Mouse (Mus musculus) thymus, postnatal 25 days (tissue): ENCODE measurements around the gene Gbf1.

Experiments
- DNase-seq: peaks from one replicate; pipeline ENCODE4 v3.0.0; 2022

Gene Gbf1

GRCm38 (mm10) chr19:46318586-46319378 is 166.5 kb downstream of the Gbf1 start:
- no peak for DNase-seq

- DNase-seq = no peak
Observed at GRCm38 (mm10) chr19:46320076-46320785, 167.9 kb downstream of the Gbf1 start.

GRCm38 (mm10) chr19:46321101-46321943 is 169.0 kb downstream of the Gbf1 start:
- DNase-seq = peak; percentile 73

- DNase-seq = no peak
Observed at GRCm38 (mm10) chr19:46322144-46322995, 170.1 kb downstream of the Gbf1 start.

GRCm38 (mm10) chr19:46322996-46323572 is 170.8 kb downstream of the Gbf1 start:
- DNase-seq = no peak

GRCm38 (mm10) chr19:46323716-46324115 is 171.4 kb downstream of the Gbf1 start:
- DNase-seq = no peak

- DNase-seq = no peak
Observed at GRCm38 (mm10) chr19:46324366-46324765, 172.1 kb downstream of the Gbf1 start.

- no peak for DNase-seq
Observed at GRCm38 (mm10) chr19:46324918-46325317, 172.6 kb downstream of the Gbf1 start.

- DNase-seq = no peak
Observed at GRCm38 (mm10) chr19:46326019-46326755, 173.9 kb downstream of the Gbf1 start.

- peak; percentile 40 for DNase-seq
Observed at GRCm38 (mm10) chr19:46326756-46327305, 174.5 kb downstream of the Gbf1 start, which contains the start of gene Psd. TSS of gene Psd (minus strand) at chr19:46327156.

- DNase-seq = no peak
Observed at GRCm38 (mm10) chr19:46327531-46328064, 175.3 kb downstream of the Gbf1 start.

- DNase-seq = peak; percentile 88
Observed at GRCm38 (mm10) chr19:46328081-46329030, 176.0 kb downstream of the Gbf1 start, which contains the start of gene Fbxl15. TSS of gene Fbxl15 (plus strand) at chr19:46328184.

GRCm38 (mm10) chr19:46329031-46329641 is 176.8 kb downstream of the Gbf1 start:
- peak; percentile 29 for DNase-seq

GRCm38 (mm10) chr19:46329951-46330350 is 177.6 kb downstream of the Gbf1 start:
- DNase-seq = peak; percentile 54

- no peak for DNase-seq
Observed at GRCm38 (mm10) chr19:46330696-46331095, 178.4 kb downstream of the Gbf1 start.

- DNase-seq = no peak
Observed at GRCm38 (mm10) chr19:46331326-46331725, 179.0 kb downstream of the Gbf1 start.

- DNase-seq = no peak
Observed at GRCm38 (mm10) chr19:46331936-46332335, 179.6 kb downstream of the Gbf1 start.

- no peak for DNase-seq
Observed at GRCm38 (mm10) chr19:46332721-46333339, 180.5 kb downstream of the Gbf1 start.
